Mouse (Mus musculus) small intestine, adult 2 months (tissue): Measurements from ENCODE around the gene Slc25a36.

Experiments used
- CTCF ChIP-seq: fragments of 200-500 bp; IDR thresholded peaks from 2 replicates; pipeline ENCODE4 v1.5.1; 2012; ENCODE audit warnings: low read depth, mild to moderate bottlenecking, control low read depth, inconsistent platforms, low read length, moderate library complexity, mixed read lengths; ENCODE audit not compliant: insufficient replicate concordance, insufficient read length; ENCODE audit errors: extremely low read depth
- POLR2A ChIP-seq: fragments of 200-500 bp; IDR thresholded peaks from 2 replicates; pipeline ENCODE4 v1.6.1; 2012; ENCODE audit warnings: low read depth, mild to moderate bottlenecking, control low read depth, inconsistent platforms, low read length, moderate library complexity

DNA sequence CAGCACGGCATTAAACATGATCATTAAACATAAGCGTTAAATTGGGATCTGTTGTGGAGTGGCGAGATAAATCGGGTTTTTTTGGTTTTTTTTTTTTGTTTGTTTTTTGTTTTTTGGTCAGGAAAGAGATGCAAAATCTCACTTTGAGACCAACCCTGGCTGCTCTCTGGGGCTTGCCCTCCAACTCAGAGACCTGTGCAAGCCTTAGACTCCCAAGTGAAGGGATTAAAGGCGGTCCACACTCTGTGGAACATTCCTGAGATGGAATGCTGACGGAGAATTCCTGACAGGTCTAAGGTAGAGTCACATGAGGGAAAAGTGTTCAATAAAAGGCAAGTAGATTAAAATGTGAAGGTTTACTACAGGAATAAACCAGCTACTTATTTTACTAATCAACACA, 549 bp upstream of the Slc25a36 start:
- TF ChIP-seq CTCF (no peak), POLR2A (no peak)
